Mouse (Mus musculus) testis, adult 2 months (tissue): ENCODE measurements around the gene Dnaaf1. TPM values are rescaled to one million over a fixed set of nuclear protein-coding genes. Genes with fewer than 3 reads are reported as not detected.

Source experiments
- H3K27ac ChIP-seq: fragments of 200-500 bp; 2 replicates; pipeline ENCODE4 v1.5.1; 2012; ENCODE audit warnings: low read depth, low read length; ENCODE audit not compliant: control insufficient read depth, insufficient read depth
- H3K27me3 ChIP-seq: fragments of 200-500 bp; 2 replicates; pipeline ENCODE4 v1.6.1; 2012; ENCODE audit warnings: mild to moderate bottlenecking, low read length, moderate library complexity; ENCODE audit not compliant: control insufficient read depth, insufficient read depth
- H3K36me3 ChIP-seq: fragments of 200-500 bp; 2 replicates; pipeline ENCODE4 v1.6.1; 2012; ENCODE audit warnings: mild to moderate bottlenecking, low read length; ENCODE audit not compliant: control insufficient read depth, insufficient read depth
- H3K4me1 ChIP-seq: fragments of 200-500 bp; 2 replicates; pipeline ENCODE4 v1.6.1; 2012; ENCODE audit warnings: low read length; ENCODE audit not compliant: control insufficient read depth, insufficient read depth
- H3K4me3 ChIP-seq: fragments of 200-500 bp; 2 replicates; pipeline ENCODE4 v1.5.1; 2012; ENCODE audit warnings: low read depth, mild to moderate bottlenecking, low read length, moderate library complexity, mixed read lengths; ENCODE audit not compliant: control insufficient read depth
- CTCF ChIP-seq: fragments of 200-500 bp; IDR thresholded peaks from 2 replicates; pipeline ENCODE4 v1.5.1; 2012; ENCODE audit warnings: low read depth, mild to moderate bottlenecking, inconsistent platforms, low read length, moderate library complexity; ENCODE audit not compliant: control insufficient read depth, insufficient read depth, insufficient replicate concordance
- POLR2A ChIP-seq: fragments of 200-500 bp; IDR thresholded peaks from 2 replicates; pipeline ENCODE4 v1.6.1; 2012; ENCODE audit warnings: low read depth, mild to moderate bottlenecking, inconsistent platforms, low read length, moderate library complexity; ENCODE audit not compliant: control insufficient read depth
- polyA plus RNA-seq: library from polyadenylated mRNA; depleted of rRNA; stranded (reverse); fragments of >200 nt; gene quantifications from 2 replicates; pipeline ENCODE4 v1.2.3, GENCODE M21; 2012

Gene Dnaaf1
- polyA plus RNA-seq, 1 experiment = 577 TPM

- peak within 1 kb of the TSS; percentile 98 for H3K4me3 ChIP-seq
- TF ChIP-seq CTCF (no peak), POLR2A (peak; percentile 45)
Measured at GRCm38 (mm10) chr8:119558603-119559401, 16.2 kb upstream of the Dnaaf1 start, which contains the start of gene Mbtps1. Gene Mbtps1, minus strand, starts transcription at chr8:119558735.

GRCm38 (mm10) chr8:119559402-119559720, 15.7 kb upstream of the Dnaaf1 start:
- H3K36me3 ChIP-seq = no peaks in the 10 kb centered on the region; the same call in 1 of the 2 replicates
- peaks cover 12% of the 10 kb centered on the region for H3K4me1 ChIP-seq
- no peak for TF ChIP-seq CTCF
- TF ChIP-seq POLR2A = 0 out of 2 replicates have a peak, but pooled peaks have one; percentile 27
- H3K27ac ChIP-seq = peak overlapping the region; percentile 82
- peak overlapping the region; percentile 98 for H3K4me3 ChIP-seq
- no peaks in the 10 kb centered on the region for H3K27me3 ChIP-seq

More at GRCm38 (mm10) chr8:119558603-119559401, 16.2 kb upstream of the Dnaaf1 start, which contains the start of gene Mbtps1:
- Histone ChIP-seq H3K27me3 (no peaks in the 10 kb centered on the region), H3K36me3 (no peaks in the 10 kb centered on the region), H3K27ac (peak within 1 kb of the TSS; percentile 98), H3K4me1 (peaks cover 12% of the 10 kb centered on the region)

- peaks cover 2% of the 10 kb centered on the region for H3K36me3 ChIP-seq
- no peak for TF ChIP-seq POLR2A
- TF ChIP-seq CTCF = no peak
Measured at GRCm38 (mm10) chr8:119563849-119564251, 11.2 kb upstream of the Dnaaf1 start.

GRCm38 (mm10) chr8:119566367-119566766, 8.7 kb upstream of the Dnaaf1 start:
- Histone ChIP-seq H3K27me3 (no peaks in the 10 kb centered on the region), H3K4me1 (no peaks in the 10 kb centered on the region), H3K4me3 (no peak overlapping the region), H3K27ac (no peak overlapping the region), H3K36me3 (peaks cover 2% of the 10 kb centered on the region)
- TF ChIP-seq POLR2A (no peak), CTCF (no peak)

More at GRCm38 (mm10) chr8:119563849-119564251, 11.2 kb upstream of the Dnaaf1 start:
- H3K27me3 ChIP-seq = no peaks in the 10 kb centered on the region
- H3K4me3 ChIP-seq = no peak overlapping the region
- peaks cover 4% of the 10 kb centered on the region for H3K4me1 ChIP-seq
- no peak overlapping the region for H3K27ac ChIP-seq

- TF ChIP-seq CTCF = no peak
- TF ChIP-seq POLR2A = no peak
- no peak overlapping the region for H3K4me3 ChIP-seq
- no peaks in the 10 kb centered on the region for H3K27me3 ChIP-seq
- peaks cover 5% of the 10 kb centered on the region for H3K4me1 ChIP-seq
- no peak overlapping the region for H3K27ac ChIP-seq
- H3K36me3 ChIP-seq = peaks cover 2% of the 10 kb centered on the region
Measured at GRCm38 (mm10) chr8:119568251-119568650, 6.8 kb upstream of the Dnaaf1 start.

- Histone ChIP-seq H3K4me3 (no peak overlapping the region), H3K27ac (no peak overlapping the region), H3K27me3 (no peaks in the 10 kb centered on the region), H3K4me1 (peaks cover 6% of the 10 kb centered on the region), H3K36me3 (peaks cover 2% of the 10 kb centered on the region)
- TF ChIP-seq POLR2A = no peak
- no peak for TF ChIP-seq CTCF
Measured at GRCm38 (mm10) chr8:119568951-119569350, 6.1 kb upstream of the Dnaaf1 start.

- Histone ChIP-seq H3K4me1 (peaks cover 8% of the 10 kb centered on the region), H3K27me3 (no peaks in the 10 kb centered on the region), H3K36me3 (peaks cover 2% of the 10 kb centered on the region), H3K4me3 (no peak overlapping the region), H3K27ac (no peak overlapping the region)
- TF ChIP-seq CTCF = no peak
- TF ChIP-seq POLR2A = no peak
Measured at GRCm38 (mm10) chr8:119569881-119570280, 5.2 kb upstream of the Dnaaf1 start.
